26 mouse cellular contexts compared by ENCODE assay signal in the genomic region with DNA sequence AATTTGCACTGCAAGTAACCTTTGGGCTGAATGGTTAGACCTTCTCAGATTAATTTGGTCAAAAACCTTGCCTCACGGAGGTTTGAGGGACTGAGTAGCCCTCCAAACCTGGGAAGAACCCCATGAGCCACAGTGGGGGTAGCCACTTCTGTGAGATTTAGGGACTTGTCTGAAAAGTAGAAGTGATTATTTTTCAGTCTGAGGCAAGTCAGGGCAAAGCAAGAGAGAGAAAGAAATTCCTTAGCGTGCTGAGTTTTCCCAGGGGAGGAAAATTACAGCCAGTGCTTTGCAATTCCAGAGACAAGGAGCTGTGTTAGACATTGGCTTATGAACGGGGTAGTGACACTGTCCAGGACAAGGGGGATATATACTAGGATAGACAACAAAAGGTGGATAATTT.
DNase-seq lines count a peak whose midpoint lies in the region; ATAC-seq lines count a peak whose summit lies in the region.
"Had no signal": no experiment of that assay in that cellular context is flagged by ENCODE, and none has a peak within 500 bp of the region (broad histone marks: within the 10 kb centered on the region; RNA-seq: fewer than 3 reads in every experiment).

No protein-coding gene starts in this region.

- DNase-seq in embryonic facial prominence, embryonic 11.5 days (ENCODE audit: low spot score): peak; percentile 13
- no peak for DNase-seq in embryonic facial prominence, embryonic 10.5 days (ENCODE audit: low spot score)
- DNase-seq in heart, postnatal 10 days: peak; percentile 4 to 6
- no peak for DNase-seq in heart, postnatal 4 days
- DNase-seq in mesoderm, embryonic 11.5 days (ENCODE audit: low read depth, low spot score): peak; percentile 17
- DNase-seq in testis, postnatal 10 days (ENCODE audit: low spot score): no peak
- DNase-seq: adrenal gland, postnatal 10 days; adrenal gland, postnatal 36 days; cerebellum, adult 18-20 months; cerebellum, adult 9-10 months; cerebellum, postnatal 14 days; embryo, embryonic 11 days; gastrocnemius, postnatal 25 days; heart, adult 2 months; kidney, adult 11 months; kidney, adult 8-10 months had no signal

- no peak overlapping the region for H3K27ac ChIP-seq in embryonic facial prominence, embryonic 11.5 days (replicated peaks; ENCODE audit: low read depth, low read length)
- no peak overlapping the region for H3K27ac ChIP-seq in embryonic facial prominence, embryonic 10.5 days (replicated peaks)
- H3K27ac ChIP-seq: embryonic facial prominence, embryonic 12.5 days; forebrain, embryonic 12.5 days; forebrain, embryonic 15.5 days; heart, adult 2 months; hindbrain, embryonic 10.5 days; hindbrain, embryonic 13.5 days; intestine, embryonic 15.5 days had no signal

- H3K9me3 ChIP-seq in embryonic facial prominence, embryonic 11.5 days (replicated peaks; ENCODE audit: control insufficient read depth, low read length): no peaks in the 10 kb centered on the region
- H3K9me3 ChIP-seq in embryonic facial prominence, embryonic 10.5 days: no peaks in the 10 kb centered on the region
- H3K9me3 ChIP-seq: embryonic facial prominence, embryonic 12.5 days; forebrain, embryonic 12.5 days; forebrain, embryonic 15.5 days; hindbrain, embryonic 10.5 days; hindbrain, embryonic 13.5 days; intestine, embryonic 15.5 days had no signal

- H3K4me3 ChIP-seq in embryonic facial prominence, embryonic 11.5 days (ENCODE audit: low read depth, low read length): no peak overlapping the region
- H3K4me3 ChIP-seq in embryonic facial prominence, embryonic 10.5 days: no peak overlapping the region
- H3K4me3 ChIP-seq: embryonic facial prominence, embryonic 12.5 days; erythroblast, embryonic 14.5 days; forebrain, embryonic 12.5 days; forebrain, embryonic 15.5 days; heart, adult 2 months; hindbrain, embryonic 10.5 days; hindbrain, embryonic 13.5 days; intestine, embryonic 15.5 days had no signal

- no peak overlapping the region for H3K4me2 ChIP-seq in embryonic facial prominence, embryonic 11.5 days (ENCODE audit: low read depth, low read length)
- H3K4me2 ChIP-seq: embryonic facial prominence, embryonic 12.5 days; forebrain, embryonic 12.5 days; forebrain, embryonic 15.5 days; heart, embryonic 11.5 days; hindbrain, embryonic 13.5 days; intestine, embryonic 15.5 days had no signal

- intact Hi-C loops in heart, postnatal 10 days (cut with DNase I): no loop called here

- H3K27me3 ChIP-seq in embryonic facial prominence, embryonic 11.5 days (ENCODE audit: control insufficient read depth, insufficient read depth, low read length): no peaks in the 10 kb centered on the region
- no peaks in the 10 kb centered on the region for H3K27me3 ChIP-seq in embryonic facial prominence, embryonic 10.5 days (replicated peaks; ENCODE audit: low read depth, poor library complexity, severe bottlenecking)
- H3K27me3 ChIP-seq: embryonic facial prominence, embryonic 12.5 days; forebrain, embryonic 12.5 days; forebrain, embryonic 15.5 days; hindbrain, embryonic 13.5 days; intestine, embryonic 15.5 days had no signal

- no peaks in the 10 kb centered on the region for H3K4me1 ChIP-seq in embryonic facial prominence, embryonic 11.5 days (ENCODE audit: control insufficient read depth, insufficient read depth, low read length)
- H3K4me1 ChIP-seq in embryonic facial prominence, embryonic 10.5 days: peaks cover 4% of the 10 kb centered on the region; the same call in 1 of the 2 replicates
- H3K4me1 ChIP-seq: embryonic facial prominence, embryonic 12.5 days; forebrain, embryonic 12.5 days; forebrain, embryonic 15.5 days; hindbrain, embryonic 10.5 days; hindbrain, embryonic 13.5 days; intestine, embryonic 15.5 days had no signal

- ATAC-seq in embryonic facial prominence, embryonic 11.5 days (replicated peaks; ENCODE audit: insufficient number of reproducible peaks, low FRiP score, low TSS enrichment, low read depth): no peak
- ATAC-seq: CD4-positive, CD25-positive, alpha-beta regulatory T cell, adult 4 months; forebrain, embryonic 15.5 days; hindbrain, embryonic 16.5 days; intestine, embryonic 15.5 days had no signal

- no peak overlapping the region for H3K9ac ChIP-seq in embryonic facial prominence, embryonic 11.5 days (replicated peaks; ENCODE audit: low read length)
- H3K9ac ChIP-seq: embryonic facial prominence, embryonic 12.5 days; forebrain, embryonic 12.5 days; forebrain, embryonic 15.5 days; hindbrain, embryonic 13.5 days; intestine, embryonic 15.5 days had no signal

- WGBS in embryonic facial prominence, embryonic 11.5 days: 36% methylated on average over 3 of the region's 3 CpGs
- 47% methylated on average over 3 of the region's 3 CpGs for WGBS in embryonic facial prominence, embryonic 10.5 days

- no peaks in the 10 kb centered on the region for H3K36me3 ChIP-seq in embryonic facial prominence, embryonic 11.5 days (replicated peaks; ENCODE audit: control insufficient read depth, insufficient read depth, low read depth, low read length)
- no peaks in the 10 kb centered on the region for H3K36me3 ChIP-seq in embryonic facial prominence, embryonic 10.5 days (replicated peaks)
- H3K36me3 ChIP-seq: embryonic facial prominence, embryonic 12.5 days; forebrain, embryonic 12.5 days; forebrain, embryonic 15.5 days; hindbrain, embryonic 10.5 days; hindbrain, embryonic 13.5 days; intestine, embryonic 15.5 days had no signal

Comparison
In these comparisons a context has a peak if more than half of its experiments do, and no peak if none do; other contexts are left out.
1. DNase-seq: peak in embryonic facial prominence, embryonic 11.5 days (single experiment), heart, postnatal 10 days (2 of 2) and mesoderm, embryonic 11.5 days (single experiment); none in embryonic facial prominence, embryonic 10.5 days (single experiment), heart, postnatal 4 days (single experiment) and testis, postnatal 10 days (single experiment).